Mouse (Mus musculus) CD4-positive, CD25-positive, alpha-beta regulatory T cell, adult 4 months (primary cell): ENCODE measurements around the gene Nsun5. TPM values are rescaled to one million over a fixed set of nuclear protein-coding genes. Genes with fewer than 3 reads are reported as not detected.

Experiments
- ATAC-seq: one replicate; pipeline ENCODE4 v1.8.0; 2017
- polyA plus RNA-seq, 2 experiments: library from polyadenylated mRNA; unstranded; fragments of 100-300 nt; shearing (Covaris generic); gene quantifications; one replicate each; pipeline ENCODE4 v1.2.1; 2017

Nsun5 gene
- polyA plus RNA-seq, result 10 to 100 TPM; 24.7 to 29.1 TPM

DNA sequence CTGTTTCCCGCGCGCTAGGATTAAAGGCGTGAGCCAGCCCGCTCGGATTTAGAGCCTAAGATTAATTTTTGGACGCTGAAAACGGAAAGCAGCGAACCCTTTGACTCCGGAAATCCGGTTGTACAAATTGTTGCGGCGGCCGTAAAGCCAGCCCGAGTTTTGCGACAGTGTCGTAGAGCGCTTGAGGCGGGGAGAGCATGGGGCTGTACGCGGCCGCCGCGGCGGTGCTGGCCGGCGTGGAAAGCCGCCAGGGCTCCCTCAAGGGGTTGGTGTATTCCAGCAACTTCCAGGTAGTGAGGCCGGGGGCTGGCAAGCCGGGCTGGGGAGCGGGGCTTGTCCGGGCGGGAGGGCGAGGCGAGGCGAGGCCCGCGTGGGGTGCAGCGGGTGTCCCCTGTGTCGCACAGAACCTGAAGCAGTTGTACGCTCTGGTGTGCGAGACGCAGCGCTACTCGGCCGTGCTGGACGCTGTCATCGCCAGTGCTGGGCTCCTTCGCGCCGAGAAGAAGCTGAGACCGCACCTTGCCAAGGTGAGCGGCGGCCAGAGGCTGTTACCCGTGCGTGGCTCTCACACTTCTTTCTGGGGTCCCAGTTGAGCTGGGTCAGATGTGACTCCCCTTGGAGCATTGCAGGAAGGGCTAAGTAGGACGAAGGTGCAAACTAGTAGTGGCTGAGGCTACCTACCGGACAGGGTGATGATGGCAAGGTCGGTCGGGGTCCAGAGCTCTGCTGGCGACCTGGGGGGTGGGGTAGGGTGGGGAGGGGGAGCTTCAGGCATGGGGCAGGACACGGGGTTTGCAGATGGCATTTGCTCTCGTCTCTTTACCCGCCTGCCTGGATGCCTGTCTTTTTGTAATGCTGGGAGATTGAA, at the start of gene Nsun5:
Gene Nsun5, plus strand, starts transcription at position 167 of the 868 bp plus-strand sequence.
- ATAC-seq, result peak; percentile 91

- no peak for ATAC-seq
Observed at GRCm38 (mm10) chr5:135322197-135322596, 47.6 kb upstream of the Nsun5 start.

- ATAC-seq, result no peak
Observed at GRCm38 (mm10) chr5:135326121-135326659, 43.6 kb upstream of the Nsun5 start.

DNA sequence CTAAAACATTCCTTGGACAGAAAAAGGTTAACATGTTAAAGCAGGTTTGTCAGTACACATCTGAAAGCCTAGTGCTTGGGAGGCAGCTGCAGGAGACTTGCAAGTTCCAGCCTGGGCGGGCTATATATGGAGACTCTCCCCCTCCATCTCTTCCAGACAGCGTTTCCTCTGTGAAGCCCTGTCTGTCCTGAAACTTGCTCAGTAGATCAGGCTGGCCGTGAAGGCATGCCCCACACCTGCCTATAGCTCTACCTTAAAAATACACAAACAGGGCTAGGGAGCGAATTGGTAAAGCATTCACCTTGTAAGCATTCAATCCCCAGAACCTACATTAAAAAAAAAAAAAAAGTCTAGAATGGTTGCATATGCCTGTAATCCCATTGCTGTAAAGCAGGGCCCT, 40.3 kb upstream of the Nsun5 start:
- ATAC-seq, result no peak

DNA sequence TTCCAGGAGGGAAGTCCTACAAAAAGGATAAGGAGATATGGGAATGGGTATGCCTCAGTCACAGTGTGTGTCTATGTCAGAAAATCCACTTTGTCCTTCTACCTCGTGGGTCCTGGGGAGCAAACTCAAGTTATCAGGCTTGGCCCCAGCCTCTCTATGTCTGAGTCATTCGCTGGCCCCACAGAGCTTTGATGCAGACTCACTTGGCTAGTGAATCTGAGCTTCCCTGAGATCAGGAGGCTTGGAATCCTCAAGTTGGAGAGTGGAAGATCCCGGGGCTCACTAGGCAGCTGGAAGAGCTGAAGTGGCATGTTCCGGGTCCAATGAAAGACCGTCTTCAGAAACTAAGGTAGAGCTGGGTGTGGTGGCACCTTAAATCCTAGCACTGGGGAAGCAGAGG, 39.6 kb upstream of the Nsun5 start:
- no peak for ATAC-seq

DNA sequence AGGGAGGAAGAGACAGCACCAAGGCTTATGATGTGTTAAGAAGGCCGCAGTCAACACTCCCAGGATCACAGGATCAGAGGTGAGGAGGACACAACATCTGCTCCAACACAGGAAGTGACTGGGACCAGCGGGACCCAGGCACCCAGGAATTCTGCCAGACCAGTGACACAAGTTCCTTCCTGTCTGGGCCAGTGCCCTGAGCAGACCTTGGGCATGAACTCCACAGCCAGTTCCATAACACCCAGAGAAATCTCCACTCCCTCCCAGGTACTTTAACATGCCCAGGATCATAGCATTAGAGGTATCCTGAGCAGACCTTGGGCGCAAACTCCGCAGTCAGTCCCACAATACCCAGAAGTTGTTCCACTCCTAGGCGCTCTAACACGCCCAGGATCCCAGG, 38.6 kb upstream of the Nsun5 start:
- no peak for ATAC-seq

DNA sequence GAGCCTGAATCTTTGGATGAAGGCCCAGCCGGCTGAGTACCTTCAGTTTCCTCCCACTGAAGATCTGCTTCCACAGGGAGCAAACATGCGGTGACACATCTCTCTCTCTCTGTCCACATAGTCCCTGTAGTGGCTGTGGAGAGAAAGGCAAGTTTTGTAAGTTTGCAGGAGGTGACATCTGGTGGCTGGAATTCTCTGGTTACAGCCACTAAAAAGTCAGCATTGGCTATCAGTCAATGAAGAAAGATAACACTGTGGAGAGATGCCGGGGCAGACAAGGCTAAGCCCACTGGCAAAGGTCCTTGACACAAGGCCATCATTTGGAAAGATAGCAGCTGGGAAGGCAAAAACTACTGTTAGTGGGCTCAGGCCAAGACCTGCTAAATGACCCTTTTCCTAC, 32.2 kb upstream of the Nsun5 start:
- no peak for ATAC-seq

GRCm38 (mm10) chr5:135345989-135346388, 23.8 kb upstream of the Nsun5 start:
- ATAC-seq, result no peak

DNA sequence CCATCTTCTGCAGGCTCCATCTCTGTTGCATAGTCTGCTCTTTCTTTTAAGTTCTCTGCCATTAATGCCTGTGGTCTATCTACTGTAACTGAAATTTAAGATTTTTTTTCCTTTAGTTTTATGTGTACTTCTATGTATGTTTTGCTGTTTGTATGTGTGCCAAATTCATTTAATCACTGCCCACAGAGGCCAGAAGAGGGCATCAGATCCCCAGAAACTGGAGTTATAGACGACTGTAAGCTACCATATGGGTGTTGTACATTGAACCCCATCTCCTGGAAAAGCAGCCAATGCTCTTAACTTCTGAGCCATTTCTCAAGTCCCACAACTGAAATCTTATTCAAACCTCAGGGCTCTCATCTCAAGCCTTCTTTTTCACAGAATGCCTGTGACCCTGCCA, 23.3 kb upstream of the Nsun5 start:
- no peak for ATAC-seq

- ATAC-seq, result no peak
Observed at GRCm38 (mm10) chr5:135347511-135348011, 22.2 kb upstream of the Nsun5 start.

GRCm38 (mm10) chr5:135349862-135350261, 19.9 kb upstream of the Nsun5 start, which contains the start of gene Fkbp6:
Gene Fkbp6, minus strand, starts transcription at chr5:135350044.
- ATAC-seq, result no peak

DNA sequence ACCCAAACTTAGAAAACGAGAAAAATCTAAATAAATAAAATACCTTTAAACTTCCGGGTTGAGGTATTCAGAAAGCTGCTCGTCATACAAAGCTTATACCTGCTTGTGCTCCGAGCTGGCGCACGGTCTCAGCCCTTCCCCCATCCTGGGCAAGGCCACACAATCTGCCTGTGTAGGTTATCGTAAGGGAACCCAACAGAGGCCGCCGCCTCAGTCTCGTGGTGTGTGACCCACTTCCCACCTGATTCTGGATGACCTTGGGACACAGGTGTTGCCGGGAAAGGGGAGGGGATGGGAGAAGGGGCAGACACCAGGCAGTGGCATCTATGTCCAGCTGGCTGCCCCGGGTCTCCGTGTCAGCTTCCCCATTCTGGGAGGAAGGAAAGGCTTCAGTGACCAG, 18.1 kb upstream of the Nsun5 start:
- no peak for ATAC-seq

GRCm38 (mm10) chr5:135352995-135353394, 16.8 kb upstream of the Nsun5 start, which contains the start of gene Trim50:
Gene Trim50, plus strand, starts transcription at chr5:135353295.
- ATAC-seq, result no peak

DNA sequence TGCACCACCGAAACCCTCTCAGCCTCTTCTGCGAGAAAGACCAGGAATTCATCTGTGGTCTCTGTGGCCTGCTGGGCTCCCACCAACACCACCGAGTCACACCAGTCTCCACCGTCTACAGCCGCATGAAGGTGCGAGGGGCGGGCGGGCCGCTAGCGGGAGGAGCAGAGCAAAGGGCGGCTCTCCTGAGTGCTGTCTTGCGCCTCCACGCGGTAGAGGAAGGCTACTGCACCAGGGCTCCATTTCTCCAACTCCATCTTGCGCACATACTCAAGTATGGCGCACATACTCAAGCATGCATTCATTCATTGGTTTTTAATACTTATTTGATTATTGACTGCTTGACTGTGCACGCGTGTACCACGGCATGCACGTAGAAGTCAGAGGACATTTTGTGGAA, 16.2 kb upstream of the Nsun5 start:
- no peak for ATAC-seq

- ATAC-seq, result no peak
Observed at GRCm38 (mm10) chr5:135356090-135356489, 13.7 kb upstream of the Nsun5 start.

DNA sequence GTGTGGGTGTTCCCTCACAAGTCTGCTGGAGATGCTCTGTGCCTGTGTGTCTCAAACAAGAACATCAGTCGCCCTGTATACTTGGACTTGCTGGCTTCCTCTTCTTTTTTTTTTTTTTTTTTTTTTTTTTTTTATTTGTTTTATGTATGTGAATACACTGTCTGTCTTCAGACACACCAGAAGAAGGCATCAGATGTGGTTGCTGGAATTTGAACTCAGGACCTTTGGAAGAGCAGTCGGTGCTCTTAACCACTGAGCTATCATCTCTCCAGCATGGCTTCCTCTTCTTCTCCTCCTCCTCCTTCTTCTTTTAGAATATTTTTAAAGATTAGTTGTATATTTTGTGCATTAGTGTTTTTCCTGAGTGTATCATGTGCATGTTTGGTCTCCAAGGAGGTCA, 12.2 kb upstream of the Nsun5 start:
- ATAC-seq, result no peak

- no peak for ATAC-seq
Observed at GRCm38 (mm10) chr5:135359772-135360171, 10.0 kb upstream of the Nsun5 start.

- ATAC-seq, result no peak
Observed at GRCm38 (mm10) chr5:135362572-135362971, 7.2 kb upstream of the Nsun5 start.

DNA sequence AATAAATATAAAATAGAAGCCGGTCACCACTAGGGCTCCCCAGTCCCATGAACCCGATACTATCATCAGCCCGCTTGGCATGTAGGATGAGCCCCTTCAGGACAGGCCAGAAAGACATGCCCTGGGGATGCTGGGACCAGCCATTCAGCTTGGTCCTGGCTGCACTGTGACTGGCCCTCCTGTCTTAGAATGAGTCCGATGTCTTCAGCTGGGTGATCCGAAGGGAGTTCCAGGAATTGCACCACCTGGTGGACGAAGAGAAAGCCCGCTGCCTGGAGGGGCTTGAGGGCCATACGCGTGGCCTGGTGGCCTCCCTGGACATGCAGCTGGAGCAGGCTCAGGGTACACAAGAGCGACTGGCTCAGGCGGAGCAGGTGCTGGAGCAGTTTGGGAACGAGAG, 6.2 kb upstream of the Nsun5 start:
- ATAC-seq, result no peak

GRCm38 (mm10) chr5:135367841-135368240, 1.9 kb upstream of the Nsun5 start:
- no peak for ATAC-seq

DNA sequence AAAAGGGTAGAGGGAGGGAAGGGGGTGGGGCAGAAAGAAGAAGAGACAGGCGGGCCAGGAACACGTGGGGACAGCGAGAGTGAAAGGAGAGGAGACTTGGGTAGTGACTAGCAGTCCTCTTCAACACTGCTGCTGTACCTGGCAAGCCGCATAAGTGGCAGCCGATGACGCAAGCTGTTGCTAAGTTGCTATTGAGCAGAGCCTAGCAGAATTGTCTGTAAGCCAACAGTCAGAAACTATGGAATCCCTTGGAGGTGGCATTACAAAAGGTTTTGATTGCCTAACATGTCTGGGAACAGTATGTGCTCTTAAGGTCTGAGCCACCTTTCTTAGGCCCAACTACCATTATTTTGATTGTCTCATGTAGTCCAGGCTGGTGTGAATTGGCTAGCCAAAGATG, 1.4 kb upstream of the Nsun5 start:
- no peak for ATAC-seq

GRCm38 (mm10) chr5:135369196-135369595, 557 bp upstream of the Nsun5 start:
- ATAC-seq, result peak; percentile 30

GRCm38 (mm10) chr5:135371195-135371594, 1.4 kb downstream of the Nsun5 start:
- no peak for ATAC-seq

DNA sequence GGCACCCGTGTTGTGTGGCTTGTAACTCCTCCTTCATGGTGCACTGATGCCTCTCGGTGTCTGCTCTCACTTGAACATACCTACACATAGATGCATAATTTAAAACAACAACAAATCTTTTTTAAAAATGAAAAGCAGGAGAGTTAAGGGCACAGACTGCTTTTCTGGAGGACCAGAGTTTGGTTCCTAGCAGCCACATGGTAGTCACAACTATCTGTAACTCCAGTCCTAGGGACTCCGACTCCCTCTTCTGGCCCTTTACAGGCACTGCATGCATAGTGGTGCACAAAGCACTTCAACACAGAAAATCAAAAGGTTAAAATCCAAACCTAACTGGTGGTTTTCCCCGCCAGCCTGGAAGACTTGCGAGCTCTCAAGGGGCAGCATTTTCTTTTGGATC, 3.8 kb downstream of the Nsun5 start:
- ATAC-seq, result no peak
